Mouse (Mus musculus) thymus, adult 2 months (tissue): Measurements from ENCODE around the gene Ankrd11.

Experiments
- CTCF ChIP-seq: fragments of 200-500 bp; IDR thresholded peaks from 2 replicates; pipeline ENCODE4 v1.5.1; 2012; ENCODE audit warnings: mild to moderate bottlenecking, control low read depth, low read length, moderate library complexity, borderline replicate concordance; ENCODE audit not compliant: control insufficient read depth, poor library complexity, insufficient read depth; ENCODE audit errors: extremely low read depth
- POLR2A ChIP-seq: fragments of 200-500 bp; IDR thresholded peaks from 2 replicates; pipeline ENCODE4 v1.6.1; 2012; ENCODE audit warnings: mild to moderate bottlenecking, low read length, control low read depth, moderate library complexity; ENCODE audit not compliant: control insufficient read depth, poor library complexity, insufficient read depth; ENCODE audit errors: extremely low read depth

DNA sequence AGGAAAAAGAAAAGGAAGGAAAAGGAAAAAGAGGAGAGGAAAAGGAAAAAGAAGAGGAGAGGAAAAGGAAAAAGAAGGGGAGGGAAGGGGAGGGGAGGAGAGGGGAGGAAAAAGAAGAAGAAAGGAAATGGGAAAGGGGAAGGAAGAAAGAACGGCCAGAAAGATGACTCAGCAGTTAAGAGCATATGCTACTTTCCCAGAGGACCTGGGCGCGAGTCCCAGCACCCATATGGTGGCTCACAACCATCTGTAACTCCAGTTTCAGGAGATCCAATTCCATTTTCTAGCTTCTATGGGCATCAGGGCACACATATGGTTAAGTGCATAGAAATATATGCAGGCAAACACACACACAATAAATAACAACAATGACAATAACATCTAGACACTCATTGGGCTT is 73.9 kb downstream of the Ankrd11 start:
- TF ChIP-seq POLR2A = no peak
- no peak for TF ChIP-seq CTCF
